Mouse (Mus musculus) cerebellum, adult 8-10 months (tissue): ENCODE results near the gene Ppm1b.
A peak's percentile ranks its signal among the peaks of the same experiment; 100 is the strongest.

Source experiments
- DNase-seq: peaks from one replicate; pipeline ENCODE4 v3.0.0; 2022

Ppm1b gene

DNA sequence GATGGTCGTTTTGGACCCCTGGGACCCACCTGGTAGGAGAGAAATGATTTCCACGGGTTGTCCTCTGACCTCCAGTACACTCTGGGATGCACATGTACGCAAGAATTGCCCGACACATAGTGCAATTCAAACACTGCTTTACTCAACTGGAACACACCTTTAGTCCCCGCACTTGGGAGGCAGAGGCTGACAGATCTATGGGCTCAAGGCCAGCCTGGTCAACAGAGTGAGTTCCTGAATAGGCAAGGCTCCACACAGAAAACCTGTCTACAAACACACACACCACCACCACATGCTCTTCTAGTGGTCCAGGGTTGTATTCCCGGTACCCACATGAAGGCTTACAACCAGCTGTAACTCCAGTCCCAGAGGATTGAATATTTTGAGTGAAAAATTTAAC lies 68.6 kb downstream of the Ppm1b start:
- no peak for DNase-seq

- DNase-seq: no peak
Measured at GRCm38 (mm10) chr17:85026436-85026835, 69.9 kb downstream of the Ppm1b start.

GRCm38 (mm10) chr17:85027247-85027646 lies 70.7 kb downstream of the Ppm1b start:
- no peak for DNase-seq

DNA sequence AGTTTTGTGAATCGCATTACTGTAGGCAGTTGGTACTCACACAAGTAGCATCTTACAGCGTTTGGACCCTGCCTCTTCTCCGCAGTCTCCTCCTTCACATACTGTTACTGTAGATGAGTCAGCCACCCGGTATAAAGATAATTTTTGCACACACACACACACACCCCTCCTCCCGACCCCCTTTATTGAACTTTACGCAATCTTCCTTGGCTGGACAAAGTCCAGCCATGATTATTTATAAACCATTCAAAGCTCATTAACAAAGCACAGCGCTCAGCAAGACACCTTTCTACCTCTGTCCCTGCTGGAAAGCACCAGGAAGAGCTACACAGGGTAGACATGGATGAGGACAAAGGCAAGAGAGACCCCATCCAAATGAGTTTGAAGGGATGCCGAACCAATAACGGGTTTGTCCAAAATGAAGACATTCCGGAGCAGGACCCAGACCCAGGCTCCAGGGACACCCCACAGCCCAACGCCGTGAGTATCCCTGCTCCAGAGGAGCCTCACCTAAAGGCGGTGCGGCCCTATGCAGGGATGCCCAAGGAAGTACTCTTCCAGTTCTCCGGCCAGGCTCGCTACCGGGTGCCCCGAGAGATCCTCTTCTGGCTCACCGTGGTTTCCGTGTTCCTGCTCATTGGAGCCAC lies 71.7 kb downstream of the Ppm1b start, which contains the start of gene Slc3a1:
Slc3a1 (plus strand) TSS at position 284 of the 647 bp plus-strand sequence.
- DNase-seq: no peak

DNA sequence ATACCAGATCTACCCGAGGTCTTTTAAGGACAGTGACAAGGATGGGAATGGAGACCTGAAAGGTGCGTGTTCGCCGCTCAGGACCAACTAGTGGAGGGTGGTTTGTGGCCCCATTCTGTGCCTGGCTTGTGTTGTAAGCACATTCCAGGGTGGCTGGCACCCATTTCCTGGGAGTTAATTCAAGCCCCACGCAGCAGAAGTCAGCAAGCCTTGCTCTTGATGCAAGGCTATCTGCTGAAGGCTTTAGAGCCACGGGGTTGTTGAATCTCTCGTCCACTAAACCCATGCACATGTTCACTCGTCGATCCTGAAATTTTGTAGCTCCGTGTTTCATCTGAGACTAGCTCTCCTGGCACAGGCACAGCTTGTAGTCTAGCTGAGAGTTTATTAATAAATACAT lies 72.3 kb downstream of the Ppm1b start:
- DNase-seq: no peak

DNA sequence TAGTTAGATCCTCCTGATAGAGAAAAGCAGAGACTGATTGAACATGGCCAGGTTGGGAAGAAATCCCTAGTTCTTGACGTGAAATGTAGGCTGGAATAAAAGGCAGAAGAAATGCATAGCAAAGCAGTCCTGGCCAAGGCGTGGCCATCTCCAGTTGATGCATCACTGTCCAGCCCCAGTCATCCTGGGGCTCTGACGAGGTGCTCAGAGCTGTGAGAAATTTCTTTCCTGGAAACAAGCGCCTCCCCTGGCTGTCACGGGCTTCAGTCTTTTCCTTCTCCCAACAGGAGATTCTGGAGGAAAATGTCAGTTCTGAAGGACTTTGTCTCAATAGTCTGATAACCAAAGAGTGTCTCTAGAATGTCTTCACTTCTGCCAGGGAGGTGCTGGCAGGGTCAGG lies 74.1 kb downstream of the Ppm1b start:
- no peak for DNase-seq

DNA sequence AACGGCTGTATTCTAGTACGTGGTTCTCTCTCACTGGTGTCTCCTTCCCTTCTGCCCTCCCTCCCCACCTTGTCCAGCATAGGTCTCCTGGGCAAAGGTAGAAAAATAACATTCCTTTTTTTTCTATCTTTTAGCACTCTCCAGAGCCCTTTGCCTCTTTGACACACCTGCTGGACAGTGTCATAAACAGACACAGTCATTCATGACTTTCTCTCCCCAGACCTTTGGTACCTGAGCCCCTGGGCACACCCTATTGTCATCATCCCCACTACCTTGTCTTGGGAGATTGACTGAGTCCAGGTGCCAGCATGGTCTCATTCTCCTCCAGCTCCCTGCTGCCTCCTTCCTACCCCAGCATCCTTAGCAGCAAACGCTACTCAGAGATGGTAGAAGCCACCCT lies 76.5 kb downstream of the Ppm1b start:
- no peak for DNase-seq

- DNase-seq: peak; percentile 25
Measured at GRCm38 (mm10) chr17:85034068-85034467, 77.5 kb downstream of the Ppm1b start.

GRCm38 (mm10) chr17:85037855-85038254 lies 81.3 kb downstream of the Ppm1b start:
- DNase-seq: no peak

DNA sequence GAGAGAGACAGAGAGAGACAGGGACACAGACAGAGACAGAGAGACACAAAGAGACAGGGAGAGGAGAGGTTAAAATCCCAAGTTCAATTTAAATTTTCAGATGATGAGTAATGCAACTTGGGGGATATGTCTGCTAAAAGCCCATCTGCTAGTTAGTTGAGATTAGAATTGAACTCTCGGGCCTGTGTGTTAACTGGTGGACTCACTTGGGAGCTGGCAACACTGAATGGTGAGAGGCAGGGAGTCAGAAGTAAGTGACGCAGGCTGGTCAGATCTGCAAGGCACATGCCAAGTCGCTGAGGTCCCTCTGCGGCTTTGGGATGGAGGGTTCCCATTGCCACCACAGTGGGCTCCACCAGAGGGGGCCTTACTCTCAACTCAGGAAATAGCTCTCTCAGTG lies 81.8 kb downstream of the Ppm1b start:
- no peak for DNase-seq

GRCm38 (mm10) chr17:85038761-85039160 lies 82.2 kb downstream of the Ppm1b start:
- no peak for DNase-seq

DNA sequence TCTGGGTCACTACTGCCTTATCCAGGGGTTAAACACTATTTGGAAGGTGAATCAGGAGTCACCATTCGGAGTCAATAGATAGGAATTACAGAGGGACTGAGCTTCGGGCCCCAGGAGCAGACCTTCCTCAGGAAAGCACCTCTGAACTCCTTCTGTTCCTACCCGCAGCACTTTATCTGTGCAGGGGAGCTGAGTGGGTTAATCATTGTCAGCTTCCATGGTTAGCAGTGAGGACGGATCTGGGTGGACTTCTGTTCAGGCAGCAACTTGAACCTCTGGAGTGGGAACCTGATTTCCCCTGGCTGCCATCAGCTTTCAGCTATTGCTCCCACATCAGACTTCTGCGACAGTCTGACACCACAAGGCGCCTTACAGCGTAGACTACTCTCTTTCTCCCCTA lies 84.4 kb downstream of the Ppm1b start:
- DNase-seq: no peak

GRCm38 (mm10) chr17:85042419-85042818 lies 85.9 kb downstream of the Ppm1b start:
- no peak for DNase-seq

- DNase-seq: no peak
Measured at GRCm38 (mm10) chr17:85043404-85043816, 86.9 kb downstream of the Ppm1b start.

- DNase-seq: no peak
Measured at GRCm38 (mm10) chr17:85044466-85044865, 87.9 kb downstream of the Ppm1b start.

- no peak for DNase-seq
Measured at GRCm38 (mm10) chr17:85045160-85045559, 88.6 kb downstream of the Ppm1b start.

GRCm38 (mm10) chr17:85048379-85048778 lies 91.8 kb downstream of the Ppm1b start:
- no peak for DNase-seq

GRCm38 (mm10) chr17:85058276-85058675 lies 101.7 kb downstream of the Ppm1b start:
- no peak for DNase-seq

DNA sequence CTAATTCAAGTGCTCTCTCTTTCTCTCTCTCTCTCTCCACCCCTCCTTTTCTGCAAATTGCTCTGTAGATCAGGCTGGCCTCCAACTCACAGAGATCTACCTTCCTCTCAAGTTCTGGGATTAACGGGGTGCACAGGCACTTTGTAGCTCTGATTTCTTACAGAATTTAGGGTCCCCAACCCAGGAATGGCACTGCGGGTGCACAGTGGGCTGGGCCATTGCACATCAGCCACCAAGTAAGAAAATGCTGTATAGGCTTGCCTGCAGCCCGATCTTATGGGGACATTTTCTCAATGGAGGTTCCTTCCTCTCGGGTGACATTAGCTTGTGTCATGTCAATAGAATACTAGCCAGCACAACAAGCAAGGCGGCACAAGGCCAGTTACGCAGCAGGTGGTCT lies 102.6 kb downstream of the Ppm1b start:
- no peak for DNase-seq

- no peak for DNase-seq
Measured at GRCm38 (mm10) chr17:85063560-85063959, 107.0 kb downstream of the Ppm1b start.

DNA sequence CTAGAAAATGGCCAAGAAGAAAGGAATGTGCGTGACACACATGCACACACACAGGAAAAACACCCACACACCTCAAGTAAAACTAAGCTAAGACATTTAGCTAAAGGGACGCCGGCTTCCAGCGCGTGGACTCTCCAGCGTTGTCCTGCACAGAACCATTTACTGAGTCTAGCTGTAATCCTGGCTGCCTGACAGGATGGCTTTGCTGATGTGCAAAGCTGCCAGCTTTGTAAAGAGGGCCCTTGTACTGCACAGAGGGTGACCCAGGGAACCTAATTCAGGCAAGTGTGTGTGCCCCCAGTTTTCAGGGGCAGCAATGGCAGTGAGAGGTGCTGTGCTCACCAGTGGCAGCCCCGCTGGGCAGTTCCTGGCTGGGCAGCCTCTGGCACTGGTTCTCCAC lies 110.8 kb downstream of the Ppm1b start:
- no peak for DNase-seq

DNA sequence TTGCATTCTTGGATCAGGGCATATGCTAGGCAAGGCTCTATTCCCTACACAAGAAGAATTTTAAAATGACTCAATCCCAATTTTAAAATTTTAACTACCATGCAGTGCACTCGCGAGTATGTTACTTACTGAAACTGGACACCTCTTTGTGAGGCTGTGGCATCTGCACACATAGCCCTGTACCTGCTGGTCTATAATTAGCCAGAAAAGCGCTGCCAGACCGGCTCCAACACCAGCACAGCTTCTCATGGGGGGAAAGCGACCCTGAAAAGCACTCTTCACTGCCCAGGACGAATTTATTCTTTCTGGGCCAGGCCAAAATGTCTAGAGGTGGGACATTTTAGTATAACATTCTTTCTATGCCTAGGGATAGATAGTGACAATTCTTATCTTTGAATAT lies 114.1 kb downstream of the Ppm1b start:
- DNase-seq: no peak

- no peak for DNase-seq
Measured at GRCm38 (mm10) chr17:85071088-85071775, 114.7 kb downstream of the Ppm1b start.

GRCm38 (mm10) chr17:85072383-85072782 lies 115.8 kb downstream of the Ppm1b start:
- no peak for DNase-seq

GRCm38 (mm10) chr17:85073214-85073613 lies 116.7 kb downstream of the Ppm1b start:
- no peak for DNase-seq
